Mouse (Mus musculus) C2C12 (cell line): ENCODE data around the gene Hoxc10. TPM values are rescaled to one million over a fixed set of nuclear protein-coding genes. Genes with fewer than 3 reads are reported as not detected.

Experiments
- H3K27me3 ChIP-seq: one replicate; pipeline ENCODE4 v1.6.1; 2011; ENCODE audit not compliant: control insufficient read depth, insufficient read depth, insufficient read length
- H3K36me3 ChIP-seq: one replicate; pipeline ENCODE4 v1.6.1; 2011; ENCODE audit not compliant: control insufficient read depth, insufficient read depth
- H3K4me3 ChIP-seq: one replicate; pipeline ENCODE4 v1.5.1; 2011; ENCODE audit warnings: mild to moderate bottlenecking, control low read depth; ENCODE audit not compliant: poor library complexity, insufficient read depth, severe bottlenecking
- H3K79me2 ChIP-seq: one replicate; pipeline ENCODE4 v1.6.1; 2011; ENCODE audit not compliant: control insufficient read depth, insufficient read depth
- H3K79me3 ChIP-seq: one replicate; pipeline ENCODE4 v1.6.1; 2011; ENCODE audit warnings: low read depth, control low read depth
- H3ac ChIP-seq: one replicate; pipeline ENCODE3; 2011; ENCODE audit warnings: low read depth; ENCODE audit not compliant: control insufficient read depth, insufficient read length
- CEBPB ChIP-seq: IDR thresholded peaks from one replicate; pipeline ENCODE4 v1.6.1; 2011; ENCODE audit warnings: low read depth, mild to moderate bottlenecking, control low read depth, moderate library complexity
- CTCF ChIP-seq: IDR thresholded peaks from one replicate; pipeline ENCODE4 v1.5.1; 2011; ENCODE audit not compliant: control insufficient read depth, insufficient read depth, insufficient read length
- FOSL1 ChIP-seq: IDR thresholded peaks from one replicate; pipeline ENCODE4 v1.8.0; 2011; ENCODE audit warnings: mild to moderate bottlenecking, low read length; ENCODE audit not compliant: poor library complexity, insufficient read depth, severe bottlenecking
- MAX ChIP-seq: IDR thresholded peaks from one replicate; pipeline ENCODE4 v1.6.1; 2011; ENCODE audit warnings: mild to moderate bottlenecking, control low read depth
- MYOD1 ChIP-seq: IDR thresholded peaks from one replicate; pipeline ENCODE4 v1.6.1; 2011; ENCODE audit warnings: low read depth; ENCODE audit not compliant: control insufficient read depth, insufficient read length
- MYOG ChIP-seq: IDR thresholded peaks from one replicate; pipeline ENCODE4 v1.6.1; 2011; ENCODE audit not compliant: control insufficient read depth, insufficient read length; ENCODE audit errors: extremely low read depth
- USF1 ChIP-seq: IDR thresholded peaks from one replicate; pipeline ENCODE4 v1.6.1; 2011; ENCODE audit warnings: low read depth, mild to moderate bottlenecking, control low read depth, moderate library complexity
- polyA plus RNA-seq: library from polyadenylated mRNA; unstranded; fragments of >200 nt; fragmentation: generic; extraction: Trizol; gene quantifications from one replicate; pipeline ENCODE4 v1.2.1, GENCODE M21; 2012; ENCODE audit warnings: missing spikeins

Gene Hoxc10
- polyA plus RNA-seq, 1 experiment: 49.6 TPM

DNA sequence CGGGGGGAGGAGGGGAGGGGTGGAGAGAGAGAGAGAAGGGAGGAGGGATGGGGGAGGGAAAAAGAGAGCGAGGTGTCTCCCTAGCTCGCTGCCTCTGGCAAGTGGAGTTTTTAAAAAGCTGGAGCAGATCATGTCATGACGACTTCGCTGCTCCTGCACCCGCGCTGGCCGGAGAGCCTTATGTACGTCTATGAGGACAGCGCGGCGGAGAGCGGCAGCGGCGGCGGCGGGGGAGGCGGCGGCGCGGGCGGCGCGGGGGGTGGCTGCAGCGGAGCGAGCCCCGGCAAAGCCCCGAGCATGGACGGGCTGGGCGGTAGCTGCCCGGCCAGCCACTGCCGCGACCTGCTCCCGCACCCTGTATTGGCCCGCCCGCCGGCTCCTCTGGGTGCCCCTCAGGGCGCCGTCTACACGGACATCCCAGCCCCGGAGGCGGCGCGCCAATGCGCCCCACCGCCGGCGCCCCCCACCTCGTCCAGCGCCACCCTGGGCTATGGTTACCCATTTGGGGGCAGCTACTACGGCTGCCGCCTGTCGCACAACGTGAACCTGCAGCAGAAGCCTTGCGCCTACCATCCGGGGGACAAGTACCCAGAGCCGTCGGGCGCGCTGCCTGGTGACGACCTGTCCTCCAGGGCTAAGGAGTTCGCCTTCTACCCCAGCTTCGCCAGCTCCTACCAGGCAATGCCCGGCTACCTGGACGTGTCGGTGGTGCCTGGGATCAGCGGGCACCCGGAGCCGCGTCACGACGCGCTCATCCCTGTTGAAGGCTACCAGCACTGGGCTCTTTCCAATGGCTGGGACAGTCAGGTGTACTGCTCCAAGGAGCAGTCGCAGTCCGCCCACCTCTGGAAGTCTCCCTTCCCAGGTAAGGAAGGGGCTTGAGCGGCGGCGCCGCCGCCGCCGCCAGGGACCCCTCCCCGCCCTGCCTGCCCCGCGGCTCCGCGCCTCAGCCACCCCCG, 45.3 kb upstream of the Hoxc10 start, which contains the start of gene Hoxc13:
Hoxc13 (plus strand) TSS at position 51 of the 959 bp plus-strand sequence.
- no peaks in the 10 kb centered on the region for H3K79me2 ChIP-seq
- H3K27me3 ChIP-seq: peaks cover 10% of the 10 kb centered on the region
- H3K4me3 ChIP-seq: peak within 1 kb of the TSS; percentile 38
- peak within 1 kb of the TSS; percentile 56 for H3ac ChIP-seq
- TF ChIP-seq FOSL1 (no peak), CTCF (no peak), CEBPB (no peak), MYOD1 (no peak), USF1 (no peak), MYOG (no peak), MAX (no peak)
- H3K36me3 ChIP-seq: no peaks in the 10 kb centered on the region
- H3K79me3 ChIP-seq: no peaks in the 10 kb centered on the region

DNA sequence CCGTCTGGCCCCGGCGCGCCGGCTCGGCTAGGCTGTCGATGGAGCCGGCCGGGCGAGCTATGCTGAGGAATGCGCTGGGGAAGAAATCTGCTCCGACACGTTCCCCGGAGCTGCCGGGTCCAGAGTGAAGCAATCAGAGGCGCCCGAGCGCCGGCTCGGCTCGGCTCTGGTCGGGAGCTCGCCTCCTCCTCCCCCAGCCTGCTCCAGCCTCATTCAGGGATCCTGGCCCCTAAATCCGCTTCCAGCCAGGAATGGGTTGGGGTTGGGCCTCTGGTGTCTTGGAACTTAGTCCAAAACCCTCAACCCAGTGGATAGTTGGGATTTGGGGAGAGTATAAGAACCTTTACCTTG, 44.6 kb upstream of the Hoxc10 start:
- peak; percentile 39 for TF ChIP-seq CEBPB
- TF ChIP-seq CTCF: no peak
- no peak for TF ChIP-seq MAX
- TF ChIP-seq FOSL1: no peak
- no peak for TF ChIP-seq USF1
- TF ChIP-seq MYOG: no peak
- Histone ChIP-seq H3K27me3 (peaks cover 5% of the 10 kb centered on the region), H3ac (peak overlapping the region; percentile 23), H3K4me3 (peak overlapping the region; percentile 38), H3K79me2 (no peaks in the 10 kb centered on the region), H3K36me3 (no peaks in the 10 kb centered on the region), H3K79me3 (no peaks in the 10 kb centered on the region)

DNA sequence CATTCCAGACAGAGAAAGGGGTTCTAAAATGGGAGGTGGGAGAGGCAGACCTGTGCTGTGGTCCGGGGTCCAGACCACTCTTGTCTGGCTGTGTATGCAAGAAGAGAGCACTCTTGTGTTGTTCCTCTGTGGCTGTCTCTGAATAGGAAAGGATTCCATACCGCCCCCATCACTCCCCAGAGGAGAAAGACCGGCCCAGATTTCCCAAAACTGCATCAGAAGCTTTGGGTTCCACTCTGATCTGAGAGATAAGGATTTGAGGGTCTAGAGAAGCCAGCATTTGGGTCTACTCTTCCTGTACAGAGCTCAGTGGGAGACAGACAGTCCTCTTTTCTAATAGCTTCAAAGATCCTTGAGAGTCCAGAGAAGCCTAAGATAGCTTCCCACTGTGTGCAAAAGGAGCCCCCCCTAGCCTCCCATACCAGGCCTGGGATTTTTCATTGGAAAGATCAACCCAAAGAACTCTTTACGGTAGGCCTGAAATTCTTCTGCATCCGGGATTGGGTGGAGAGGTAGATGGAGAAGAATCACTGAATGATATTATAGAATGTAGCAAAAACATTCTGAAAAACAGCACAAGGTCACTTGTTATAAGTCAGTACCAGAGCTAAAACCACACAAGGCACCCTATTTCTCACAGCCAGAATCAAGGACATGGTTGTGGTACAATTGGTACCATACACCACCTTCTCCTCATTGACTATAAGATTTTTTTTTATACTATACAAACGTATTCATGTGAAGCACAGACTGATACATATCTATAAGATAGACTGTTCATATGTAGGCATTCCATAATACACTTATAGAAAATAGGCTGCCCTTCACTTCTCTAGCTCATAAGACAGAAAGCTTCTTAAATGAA, 43.7 kb upstream of the Hoxc10 start:
- H3K4me3 ChIP-seq: no peak overlapping the region
- no peak overlapping the region for H3ac ChIP-seq
- no peaks in the 10 kb centered on the region for H3K27me3 ChIP-seq
- no peaks in the 10 kb centered on the region for H3K79me2 ChIP-seq
- no peaks in the 10 kb centered on the region for H3K36me3 ChIP-seq
- no peak for TF ChIP-seq CTCF
- no peak for TF ChIP-seq USF1
- TF ChIP-seq FOSL1: no peak
- H3K79me3 ChIP-seq: no peaks in the 10 kb centered on the region

DNA sequence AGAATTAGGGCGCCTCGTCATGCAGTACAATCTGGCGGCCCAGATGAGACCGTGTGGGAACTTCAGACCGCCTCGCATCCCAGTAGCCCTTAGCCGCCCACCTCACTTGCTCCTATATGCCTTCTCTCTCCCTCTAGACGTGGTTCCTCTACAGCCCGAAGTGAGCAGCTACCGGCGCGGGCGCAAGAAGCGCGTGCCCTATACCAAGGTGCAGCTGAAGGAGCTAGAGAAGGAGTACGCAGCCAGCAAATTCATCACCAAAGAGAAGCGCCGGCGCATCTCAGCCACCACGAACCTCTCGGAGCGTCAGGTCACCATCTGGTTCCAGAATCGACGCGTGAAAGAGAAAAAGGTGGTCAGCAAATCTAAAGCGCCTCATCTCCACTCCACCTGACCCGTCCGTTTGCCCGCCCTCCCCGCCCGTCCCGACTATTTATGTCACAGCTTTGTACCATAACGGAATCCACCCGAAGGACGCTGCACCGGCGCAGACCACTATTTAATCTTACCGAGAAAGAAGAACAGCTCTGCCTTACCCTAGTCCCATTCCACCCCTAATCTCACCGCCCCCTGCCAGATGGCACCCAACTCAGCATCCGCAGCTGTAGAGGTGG, 39.5 kb upstream of the Hoxc10 start:
- H3K4me3 ChIP-seq: no peak overlapping the region
- H3K36me3 ChIP-seq: no peaks in the 10 kb centered on the region
- H3K79me2 ChIP-seq: no peaks in the 10 kb centered on the region
- no peaks in the 10 kb centered on the region for H3K27me3 ChIP-seq
- TF ChIP-seq MYOD1 (no peak), FOSL1 (no peak), MYOG (no peak), MAX (no peak)
- no peaks in the 10 kb centered on the region for H3K79me3 ChIP-seq
- H3ac ChIP-seq: no peak overlapping the region

DNA sequence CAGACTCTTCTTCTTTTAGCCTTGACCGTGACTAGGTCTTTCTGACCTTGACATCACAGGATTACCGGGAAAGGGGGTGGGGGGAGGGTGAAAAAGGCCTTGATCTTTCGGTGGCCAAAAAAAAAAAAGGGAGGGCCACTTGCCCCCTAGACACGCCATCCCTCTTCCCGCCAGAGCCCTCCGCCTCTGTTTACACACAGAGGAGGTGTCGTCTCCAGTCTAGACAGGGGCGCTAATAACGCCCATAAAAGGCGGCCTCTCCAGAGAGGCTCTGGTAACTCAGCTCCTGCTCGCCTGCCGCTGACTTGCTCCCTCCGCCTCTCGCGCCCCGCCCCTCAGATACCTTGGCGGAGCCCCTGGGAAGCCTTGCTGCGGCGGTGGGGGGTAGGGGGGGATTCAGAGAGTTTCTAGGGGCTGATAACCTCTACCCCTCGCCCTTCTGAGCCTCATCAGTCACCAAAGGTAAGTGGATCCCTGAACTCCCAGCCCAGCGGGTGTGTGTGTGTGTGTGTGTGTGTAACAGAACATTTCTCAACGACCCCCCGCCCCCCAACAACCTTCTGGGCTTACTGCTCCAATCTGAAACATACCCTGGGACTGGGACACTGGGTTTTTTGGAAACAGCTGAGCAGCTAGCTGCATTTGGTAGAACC, 34.8 kb upstream of the Hoxc10 start:
- Histone ChIP-seq H3ac (no peak overlapping the region), H3K27me3 (no peaks in the 10 kb centered on the region), H3K4me3 (no peak overlapping the region)

More for the DNA sequence above, 34.8 kb upstream of the Hoxc10 start:
- no peaks in the 10 kb centered on the region for H3K36me3 ChIP-seq
- H3K79me2 ChIP-seq: no peaks in the 10 kb centered on the region
- no peaks in the 10 kb centered on the region for H3K79me3 ChIP-seq
- TF ChIP-seq MYOD1 (no peak), USF1 (no peak), CEBPB (no peak), MYOG (no peak), FOSL1 (no peak), MAX (no peak), CTCF (no peak)
